Mouse (Mus musculus) hindbrain, embryonic 12.5 days (tissue): ENCODE measurements at regions not wholly inside any gene's neighbourhood (a gene's known extent, or its start where the extent isn't known, plus 50 kb on each side); places are given as distances from the start of the nearest gene placed in this dataset.

Experiments used
- ATAC-seq: fragments of 200-750 bp; cut with Nextera tagmentation; 2 replicates; pipeline ENCODE4 v1.8.0; 2017; ENCODE audit warnings: moderate TSS enrichment; ENCODE audit not compliant: low FRiP score
- H3K27ac ChIP-seq: fragments of 300-500 bp; sonication (generic); 2 replicates; pipeline ENCODE4 v1.5.1; 2016; ENCODE audit warnings: mild to moderate bottlenecking
- H3K27me3 ChIP-seq: fragments of 300-500 bp; sonication (generic); 2 replicates; pipeline ENCODE4 v1.6.1; 2016; ENCODE audit warnings: mild to moderate bottlenecking
- H3K36me3 ChIP-seq: fragments of 300-500 bp; sonication (generic); 2 replicates; pipeline ENCODE4 v1.6.1; 2016; ENCODE audit warnings: mild to moderate bottlenecking
- H3K4me1 ChIP-seq: fragments of 300-500 bp; sonication (generic); 2 replicates; pipeline ENCODE4 v1.6.1; 2016
- H3K4me2 ChIP-seq: fragments of 300-500 bp; sonication (generic); replicated peaks from 2 replicates; pipeline ENCODE4 v1.6.1; 2016; ENCODE audit warnings: mild to moderate bottlenecking
- H3K4me3 ChIP-seq: fragments of 300-500 bp; sonication (generic); 2 replicates; pipeline ENCODE4 v1.5.1; 2016; ENCODE audit warnings: mild to moderate bottlenecking
- H3K9ac ChIP-seq: fragments of 300-500 bp; sonication (generic); 2 replicates; pipeline ENCODE4 v1.6.1; 2016; ENCODE audit warnings: mild to moderate bottlenecking, moderate library complexity
- H3K9me3 ChIP-seq: fragments of 300-500 bp; sonication (generic); replicated peaks from 2 replicates; pipeline ENCODE4 v1.6.1; 2016; ENCODE audit warnings: mild to moderate bottlenecking
- WGBS: fragments of 180-500 bp; shearing (Covaris S2); methylation state at CpG from one replicate; pipeline ENCODE4 v1.1.7; 2016; 5-methylcytosine and 5-hydroxymethylcytosine counted together

- Histone ChIP-seq H3K4me2 (no peak overlapping the region), H3K27ac (no peak overlapping the region), H3K27me3 (no peaks in the 10 kb centered on the region), H3K4me3 (no peak overlapping the region), H3K9ac (no peak overlapping the region), H3K4me1 (peaks cover 11% of the 10 kb centered on the region), H3K9me3 (no peaks in the 10 kb centered on the region), H3K36me3 (no peaks in the 10 kb centered on the region)
- no peak for ATAC-seq
- 60% methylated on average over 8 of the region's 8 CpGs for WGBS
Observed at GRCm38 (mm10) chr17:84115133-84115532, 72.6 kb downstream of the Zfp36l2 start.

- WGBS, result 70% methylated on average over 9 of the region's 9 CpGs
- no peaks in the 10 kb centered on the region for H3K9me3 ChIP-seq
- no peak overlapping the region for H3K4me2 ChIP-seq
- H3K4me3 ChIP-seq, result no peak overlapping the region
- no peaks in the 10 kb centered on the region for H3K27me3 ChIP-seq
- no peak overlapping the region for H3K9ac ChIP-seq
- no peak for ATAC-seq
- no peak overlapping the region for H3K27ac ChIP-seq
- no peaks in the 10 kb centered on the region for H3K36me3 ChIP-seq
- H3K4me1 ChIP-seq, result peaks cover 11% of the 10 kb centered on the region
Observed at GRCm38 (mm10) chr17:84114279-84114994, 73.3 kb downstream of the Zfp36l2 start.

GRCm38 (mm10) chr17:84113608-84114278 is 74.0 kb downstream of the Zfp36l2 start:
- no peaks in the 10 kb centered on the region for H3K9me3 ChIP-seq
- H3K4me1 ChIP-seq, result peaks cover 11% of the 10 kb centered on the region
- 24% methylated on average over 8 of the region's 8 CpGs for WGBS

GRCm38 (mm10) chr17:84112411-84113031 is 75.2 kb downstream of the Zfp36l2 start:
- Histone ChIP-seq H3K4me1 (peaks cover 11% of the 10 kb centered on the region), H3K9ac (no peak overlapping the region), H3K4me2 (no peak overlapping the region), H3K27ac (no peak overlapping the region), H3K4me3 (no peak overlapping the region), H3K9me3 (no peaks in the 10 kb centered on the region), H3K36me3 (no peaks in the 10 kb centered on the region), H3K27me3 (no peaks in the 10 kb centered on the region)
- WGBS, result 32% methylated on average over 6 of the region's 6 CpGs
- ATAC-seq, result no peak

More at GRCm38 (mm10) chr17:84113608-84114278, 74.0 kb downstream of the Zfp36l2 start:
- no peaks in the 10 kb centered on the region for H3K36me3 ChIP-seq
- no peak overlapping the region for H3K27ac ChIP-seq
- no peak overlapping the region for H3K4me3 ChIP-seq
- H3K9ac ChIP-seq, result no peak overlapping the region
- no peaks in the 10 kb centered on the region for H3K27me3 ChIP-seq
- ATAC-seq, result peak; percentile 58; the same call in 1 of the 2 replicates
- no peak overlapping the region for H3K4me2 ChIP-seq

- Histone ChIP-seq H3K4me2 (no peak overlapping the region), H3K36me3 (no peaks in the 10 kb centered on the region), H3K4me1 (peaks cover 11% of the 10 kb centered on the region), H3K27ac (no peak overlapping the region), H3K27me3 (no peaks in the 10 kb centered on the region), H3K4me3 (no peak overlapping the region), H3K9ac (no peak overlapping the region), H3K9me3 (no peaks in the 10 kb centered on the region)
- ATAC-seq, result no peak
- 67% methylated on average over 10 of the region's 10 CpGs for WGBS
Observed at GRCm38 (mm10) chr17:84111787-84112370, 75.9 kb downstream of the Zfp36l2 start.

GRCm38 (mm10) chr17:84110945-84111344 is 76.8 kb downstream of the Zfp36l2 start:
- Histone ChIP-seq H3K4me1 (peaks cover 11% of the 10 kb centered on the region), H3K27me3 (no peaks in the 10 kb centered on the region), H3K9me3 (no peaks in the 10 kb centered on the region), H3K36me3 (no peaks in the 10 kb centered on the region), H3K4me2 (no peak overlapping the region), H3K27ac (no peak overlapping the region), H3K9ac (no peak overlapping the region), H3K4me3 (no peak overlapping the region)
- 77% methylated on average over 9 of the region's 9 CpGs for WGBS
- no peak for ATAC-seq

- no peak for ATAC-seq
- 74% methylated on average over 9 of the region's 9 CpGs for WGBS
- Histone ChIP-seq H3K4me2 (no peak overlapping the region), H3K36me3 (no peaks in the 10 kb centered on the region), H3K27ac (no peak overlapping the region), H3K9ac (no peak overlapping the region), H3K9me3 (no peaks in the 10 kb centered on the region), H3K27me3 (no peaks in the 10 kb centered on the region), H3K4me3 (no peak overlapping the region), H3K4me1 (peaks cover 10% of the 10 kb centered on the region)
Observed at GRCm38 (mm10) chr17:84110000-84110695, 77.6 kb downstream of the Zfp36l2 start.

GRCm38 (mm10) chr17:84107946-84108686 is 79.6 kb downstream of the Zfp36l2 start:
- no peak for ATAC-seq
- Histone ChIP-seq H3K9me3 (no peaks in the 10 kb centered on the region), H3K9ac (no peak overlapping the region), H3K4me2 (no peak overlapping the region), H3K4me1 (peaks cover 16% of the 10 kb centered on the region), H3K4me3 (no peak overlapping the region), H3K27me3 (no peaks in the 10 kb centered on the region), H3K27ac (no peak overlapping the region), H3K36me3 (no peaks in the 10 kb centered on the region)
- 86% methylated on average over 8 of the region's 8 CpGs for WGBS

GRCm38 (mm10) chr17:84107497-84107896 is 80.2 kb downstream of the Zfp36l2 start:
- Histone ChIP-seq H3K4me2 (no peak overlapping the region), H3K27me3 (no peaks in the 10 kb centered on the region), H3K9ac (no peak overlapping the region), H3K27ac (no peak overlapping the region), H3K4me3 (no peak overlapping the region), H3K36me3 (no peaks in the 10 kb centered on the region), H3K9me3 (no peaks in the 10 kb centered on the region), H3K4me1 (peaks cover 14% of the 10 kb centered on the region)
- WGBS, result 85% methylated on average over 3 of the region's 3 CpGs
- no peak for ATAC-seq

- no peak overlapping the region for H3K4me3 ChIP-seq
- H3K9ac ChIP-seq, result no peak overlapping the region
- H3K36me3 ChIP-seq, result no peaks in the 10 kb centered on the region
- H3K4me1 ChIP-seq, result peaks cover 22% of the 10 kb centered on the region
- H3K27me3 ChIP-seq, result 0 out of 2 replicates have a peak, but pooled peaks cover 3% of the 10 kb centered on the region
- no peak overlapping the region for H3K4me2 ChIP-seq
- H3K27ac ChIP-seq, result no peak overlapping the region
- WGBS, result 79% methylated on average over 7 of the region's 7 CpGs
- no peaks in the 10 kb centered on the region for H3K9me3 ChIP-seq
- no peak for ATAC-seq
Observed at GRCm38 (mm10) chr17:84104242-84104641, 83.5 kb downstream of the Zfp36l2 start.

GRCm38 (mm10) chr17:84103344-84103743 is 84.4 kb downstream of the Zfp36l2 start:
- 75% methylated on average over 7 of the region's 7 CpGs for WGBS
- Histone ChIP-seq H3K4me2 (no peak overlapping the region), H3K36me3 (no peaks in the 10 kb centered on the region), H3K9me3 (no peaks in the 10 kb centered on the region), H3K9ac (no peak overlapping the region), H3K4me3 (no peak overlapping the region), H3K27me3 (0 out of 2 replicates have a peak, but pooled peaks cover 3% of the 10 kb centered on the region), H3K27ac (no peak overlapping the region), H3K4me1 (peaks cover 22% of the 10 kb centered on the region)
- ATAC-seq, result no peak
